Mouse (Mus musculus) MEL (cell line): Measurements from ENCODE around the gene Wdr82. TPM values are rescaled to one million over a fixed set of nuclear protein-coding genes. Genes with fewer than 3 reads are reported as not detected.

Experiments used
- DNase-seq: peaks from one replicate; pipeline ENCODE4 v3.0.0; 2011; ENCODE audit warnings: low read depth, low spot score
- H3K27ac ChIP-seq: 2 replicates; pipeline ENCODE4 v1.5.1; 2012; ENCODE audit warnings: low read depth, mild to moderate bottlenecking, control low read depth, low read length, moderate library complexity; ENCODE audit not compliant: control insufficient read depth
- H3K27me3 ChIP-seq, 2 experiments: fragments of 150-350 bp in 1 of 2; sonication (generic) in 1 of 2; 2 replicates each; pipeline ENCODE4 v1.6.1; 2012; ENCODE audit warnings: low read length in 2 of 2, mild to moderate bottlenecking in 2 of 2, improper control_type of control experiment in 1 of 2, moderate library complexity in 1 of 2; ENCODE audit not compliant: insufficient read depth in 2 of 2, control insufficient read depth in 1 of 2
- H3K36me3 ChIP-seq, 2 experiments: 2 replicates each; pipeline ENCODE4 v1.6.1; 2012 to 2014; ENCODE audit warnings: low read length in 2 of 2, improper control_type of control experiment in 1 of 2, inconsistent platforms in 1 of 2, mild to moderate bottlenecking in 1 of 2; ENCODE audit not compliant: insufficient read depth in 2 of 2, control insufficient read depth in 1 of 2
- H3K4me1 ChIP-seq, 2 experiments: fragments of 150-350 bp in 1 of 2; sonication (generic) in 1 of 2; 2 replicates each; pipeline ENCODE4 v1.6.1; 2012; ENCODE audit warnings: low read length in 2 of 2, improper control_type of control experiment in 1 of 2, mild to moderate bottlenecking in 1 of 2; ENCODE audit not compliant: insufficient read depth in 2 of 2, control insufficient read depth in 1 of 2
- H3K4me3 ChIP-seq, 2 experiments: fragments of 150-350 bp in 1 of 2; sonication (generic) in 1 of 2; 2 replicates each; pipeline ENCODE4 v1.5.1; 2012; ENCODE audit warnings: low read depth in 2 of 2, low read length in 2 of 2, mild to moderate bottlenecking in 2 of 2, moderate library complexity in 2 of 2, control low read depth in 1 of 2, improper control_type of control experiment in 1 of 2; ENCODE audit not compliant: control insufficient read depth in 1 of 2, insufficient read depth in 1 of 2
- H3K79me2 ChIP-seq: 2 replicates; pipeline ENCODE4 v1.6.1; 2012; ENCODE audit warnings: mild to moderate bottlenecking, low read length, moderate library complexity; ENCODE audit not compliant: control insufficient read depth, poor library complexity, insufficient read depth
- H3K9ac ChIP-seq: 2 replicates; pipeline ENCODE4 v1.6.1; 2012; ENCODE audit warnings: low read depth, mild to moderate bottlenecking, control low read depth, low read length, moderate library complexity; ENCODE audit not compliant: control insufficient read depth, poor library complexity, severe bottlenecking
- H3K9me3 ChIP-seq: fragments of 150-350 bp; sonication (generic); replicated peaks from 2 replicates; pipeline ENCODE4 v1.6.1; 2012; ENCODE audit warnings: mild to moderate bottlenecking, low read length, improper control_type of control experiment, moderate library complexity; ENCODE audit not compliant: insufficient read depth
- CHD1 ChIP-seq: IDR thresholded peaks from 2 replicates; pipeline ENCODE4 v1.6.1; 2012; ENCODE audit warnings: low read depth, mild to moderate bottlenecking, inconsistent platforms, low read length, improper control_type of control experiment
- KAT2A ChIP-seq: conservative IDR thresholded peaks from 2 replicates; pipeline ENCODE4 v1.6.1; 2012; ENCODE audit warnings: low read depth, low read length, improper control_type of control experiment, inconsistent platforms
- MAFK ChIP-seq: IDR thresholded peaks from 2 replicates; pipeline ENCODE4 v1.6.1; 2011; ENCODE audit warnings: low read depth, mild to moderate bottlenecking, low read length, improper control_type of control experiment, borderline replicate concordance
- MXI1 ChIP-seq: IDR thresholded peaks from 2 replicates; pipeline ENCODE4 v1.6.1; 2011; ENCODE audit warnings: mild to moderate bottlenecking, low read depth, low read length, improper control_type of control experiment
- NRF1 ChIP-seq: IDR thresholded peaks from 2 replicates; pipeline ENCODE4 v1.6.1; 2014; ENCODE audit warnings: low read depth, mild to moderate bottlenecking, inconsistent platforms, low read length, improper control_type of control experiment, moderate library complexity; ENCODE audit not compliant: poor library complexity, insufficient read depth, severe bottlenecking
- USF1 ChIP-seq: IDR thresholded peaks from 2 replicates; pipeline ENCODE4 v1.6.1; 2014; ENCODE audit warnings: low read depth, mild to moderate bottlenecking, inconsistent platforms, low read length, improper control_type of control experiment, moderate library complexity
- ZKSCAN1 ChIP-seq: IDR thresholded peaks from 2 replicates; pipeline ENCODE4 v1.6.1; 2012; ENCODE audit warnings: low read depth, mild to moderate bottlenecking, inconsistent platforms, low read length, improper control_type of control experiment, moderate library complexity
- polyA plus RNA-seq, 2 experiments: library from polyadenylated mRNA; stranded (reverse) in 1 of 2; unstranded in 1 of 2; fragments of >175 nt in 1 of 2; fragments of >200 nt in 1 of 2; gene quantifications; 2 replicates each; pipeline versions ENCODE4 v1.2.1 to v1.2.4; 2012; ENCODE audit warnings: low replicate concordance in 2 of 2, low read depth in 1 of 2; ENCODE audit not compliant: insufficient read length in 2 of 2, insufficient read depth in 1 of 2, missing spikeins in 1 of 2
- total RNA-seq: library from RNA; depleted of rRNA; stranded (reverse); fragments of 300-350 nt; gene quantifications from 2 replicates; pipeline ENCODE4 v1.2.3, GENCODE M21; 2012

Gene Wdr82
- total and polyA plus RNA-seq, 3 experiments = 41.7 to 108 (median 72.2) TPM

- no peaks in the 10 kb centered on the region; a peak in 1 of 4 replicates for H3K36me3 ChIP-seq
- no peak overlapping the region for H3K4me3 ChIP-seq
- no peak overlapping the region for H3K9ac ChIP-seq
- H3K9me3 ChIP-seq = no peaks in the 10 kb centered on the region
- DNase-seq = no peak
- H3K79me2 ChIP-seq = no peaks in the 10 kb centered on the region
- no peaks in the 10 kb centered on the region for H3K4me1 ChIP-seq
- TF ChIP-seq ZKSCAN1 (no peak), KAT2A (no peak)
- H3K27me3 ChIP-seq = no peaks in the 10 kb centered on the region
- H3K27ac ChIP-seq = no peak overlapping the region
Measured at GRCm38 (mm10) chr9:106215341-106216125, 44.8 kb downstream of the Wdr82 start.

GRCm38 (mm10) chr9:106216971-106217370, 46.2 kb downstream of the Wdr82 start:
- Histone ChIP-seq H3K79me2 (no peaks in the 10 kb centered on the region), H3K9ac (no peak overlapping the region), H3K9me3 (no peaks in the 10 kb centered on the region), H3K4me3 (no peak overlapping the region), H3K27me3 (no peaks in the 10 kb centered on the region)
- DNase-seq = no peak
- TF ChIP-seq CHD1 (no peak), KAT2A (no peak), MAFK (0 out of 2 replicates have a peak, but pooled peaks have one; percentile 20), NRF1 (no peak)
- TF ChIP-seq, all 39 proteins: peak for 1
- no peak overlapping the region for H3K27ac ChIP-seq
- H3K4me1 ChIP-seq = no peaks in the 10 kb centered on the region
- no peaks in the 10 kb centered on the region; a peak in 1 of 4 replicates for H3K36me3 ChIP-seq

- H3K4me1 ChIP-seq = peaks cover 0 to 5% of the 10 kb centered on the region in 2 experiments; a peak in 2 of 4 replicates
- H3K36me3 ChIP-seq = no peaks in the 10 kb centered on the region
- no peaks in the 10 kb centered on the region for H3K79me2 ChIP-seq
- H3K27ac ChIP-seq = no peak overlapping the region
- TF ChIP-seq MXI1 (no peak), USF1 (peak; percentile 43)
- H3K9me3 ChIP-seq = no peaks in the 10 kb centered on the region
- no peak overlapping the region for H3K9ac ChIP-seq
- DNase-seq = no peak
- H3K27me3 ChIP-seq = no peaks in the 10 kb centered on the region
- no peak overlapping the region for H3K4me3 ChIP-seq
Measured at GRCm38 (mm10) chr9:106220894-106221523, 50.3 kb downstream of the Wdr82 start.
